Mouse (Mus musculus) hindbrain, embryonic 11.5 days (tissue): ENCODE measurements around the gene Llgl1. TPM values are rescaled to one million over a fixed set of nuclear protein-coding genes. Genes with fewer than 3 reads are reported as not detected.

Source experiments
- ATAC-seq: fragments of 200-750 bp; cut with Nextera tagmentation; 2 replicates; pipeline ENCODE4 v1.8.0; 2017; ENCODE audit warnings: mild to moderate bottlenecking, moderate TSS enrichment, moderate library complexity; ENCODE audit not compliant: low FRiP score
- DNase-seq: peaks from one replicate; pipeline ENCODE4 v3.0.0-alpha.2; 2015; ENCODE audit warnings: low spot score
- H3K27ac ChIP-seq: fragments of 300-500 bp; sonication (generic); 2 replicates; pipeline ENCODE4 v1.5.1; 2014; ENCODE audit warnings: mild to moderate bottlenecking, low read depth, low read length
- H3K27me3 ChIP-seq: fragments of 300-500 bp; sonication (generic); 2 replicates; pipeline ENCODE4 v1.6.1; 2014; ENCODE audit warnings: mild to moderate bottlenecking, low read length, moderate library complexity, mixed read lengths; ENCODE audit not compliant: control insufficient read depth, insufficient read depth
- H3K36me3 ChIP-seq: fragments of 300-500 bp; sonication (generic); 2 replicates; pipeline ENCODE4 v1.6.1; 2014; ENCODE audit warnings: mild to moderate bottlenecking, low read length, moderate library complexity, mixed read lengths; ENCODE audit not compliant: control insufficient read depth, insufficient read depth
- H3K4me1 ChIP-seq: fragments of 300-500 bp; sonication (generic); replicated peaks from 2 replicates; pipeline ENCODE4 v1.6.1; 2014; ENCODE audit warnings: low read length, mixed read lengths; ENCODE audit not compliant: control insufficient read depth, insufficient read depth
- H3K4me2 ChIP-seq: fragments of 300-500 bp; sonication (generic); replicated peaks from 2 replicates; pipeline ENCODE4 v1.6.1; 2014; ENCODE audit warnings: mild to moderate bottlenecking, low read depth, low read length
- H3K4me3 ChIP-seq: fragments of 300-500 bp; sonication (generic); 2 replicates; pipeline ENCODE4 v1.5.1; 2014; ENCODE audit warnings: low read depth, low read length
- H3K9ac ChIP-seq: fragments of 300-500 bp; sonication (generic); 2 replicates; pipeline ENCODE4 v1.6.1; 2014; ENCODE audit warnings: low read depth, low read length
- H3K9me3 ChIP-seq: fragments of 300-500 bp; sonication (generic); 2 replicates; pipeline ENCODE4 v1.6.1; 2016; ENCODE audit warnings: low read length; ENCODE audit not compliant: control insufficient read depth
- WGBS: fragments of 180-500 bp; shearing (Covaris S2); extraction: QIAGEN DNeasy Blood & Tissue Kit; methylation state at CpG from one replicate; pipeline ENCODE4 v1.1.7; 2014; 5-methylcytosine and 5-hydroxymethylcytosine counted together
- polyA plus RNA-seq: library from polyadenylated mRNA; unstranded; fragments of >200 nt; fragmentation: Nextera tagmentation; extraction: Ambion mirVana; gene quantifications from 2 replicates; pipeline ENCODE4 v1.2.1, GENCODE M21; 2014

Llgl1 gene
- polyA plus RNA-seq, 1 experiment from 2014 or later: 70.4 TPM

DNA sequence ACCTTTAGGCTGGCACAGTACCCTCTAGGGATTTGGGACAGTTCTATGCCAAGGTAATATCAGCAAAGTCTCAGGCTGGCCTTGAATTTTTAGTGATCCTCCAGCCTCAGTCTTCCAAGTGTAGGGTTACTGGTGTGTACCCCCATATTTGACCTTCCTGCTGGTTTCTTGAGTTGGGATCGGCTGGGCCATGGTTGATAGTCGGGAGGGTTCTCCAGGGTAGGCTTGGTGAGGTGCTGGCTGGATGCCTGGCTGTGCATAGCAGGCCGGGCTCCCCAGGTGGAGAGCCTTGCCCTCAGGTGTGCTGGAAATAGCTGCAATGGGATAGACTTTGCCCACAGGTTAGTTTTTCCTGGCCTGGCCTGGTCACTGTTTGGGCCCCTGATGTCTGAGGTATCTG is 5.7 kb downstream of the Llgl1 start:
- H3K27ac ChIP-seq: no peak overlapping the region
- ATAC-seq: no peak

GRCm38 (mm10) chr11:60706076-60706475 is 6.6 kb downstream of the Llgl1 start:
- peaks cover 7% of the 10 kb centered on the region for H3K4me1 ChIP-seq
- DNase-seq: no peak
- no peak overlapping the region for H3K9ac ChIP-seq
- no peak overlapping the region for H3K27ac ChIP-seq
- H3K4me3 ChIP-seq: no peak overlapping the region
- H3K4me2 ChIP-seq: no peak overlapping the region
- ATAC-seq: no peak
- H3K27me3 ChIP-seq: no peaks in the 10 kb centered on the region
- H3K36me3 ChIP-seq: peaks cover 30% of the 10 kb centered on the region
- WGBS: 92% methylated on average over 7 of the region's 7 CpGs
- H3K9me3 ChIP-seq: no peaks in the 10 kb centered on the region

More for the DNA sequence above, 5.7 kb downstream of the Llgl1 start:
- no peaks in the 10 kb centered on the region for H3K27me3 ChIP-seq
- H3K36me3 ChIP-seq: peaks cover 27% of the 10 kb centered on the region
- H3K4me3 ChIP-seq: no peak overlapping the region
- no peak overlapping the region for H3K4me2 ChIP-seq
- WGBS: 98% methylated on average over 3 of the region's 3 CpGs
- no peaks in the 10 kb centered on the region for H3K9me3 ChIP-seq
- peaks cover 10% of the 10 kb centered on the region for H3K4me1 ChIP-seq
- DNase-seq: no peak
- H3K9ac ChIP-seq: no peak overlapping the region

- Histone ChIP-seq H3K9ac (no peak overlapping the region), H3K4me3 (no peak overlapping the region), H3K36me3 (peaks cover 38% of the 10 kb centered on the region), H3K27ac (no peak overlapping the region), H3K4me2 (no peak overlapping the region), H3K9me3 (no peaks in the 10 kb centered on the region), H3K27me3 (no peaks in the 10 kb centered on the region), H3K4me1 (peaks cover under 1% of the 10 kb centered on the region; the same call in 1 of the 2 replicates)
- DNase-seq (no peak), ATAC-seq (no peak)
- whole genome bisulfite sequencing: 90% methylated on average over 14 of the region's 14 CpGs
Observed at GRCm38 (mm10) chr11:60706696-60707480, 7.4 kb downstream of the Llgl1 start.

GRCm38 (mm10) chr11:60707672-60708071 is 8.1 kb downstream of the Llgl1 start:
- no peak overlapping the region for H3K4me2 ChIP-seq
- no peaks in the 10 kb centered on the region for H3K9me3 ChIP-seq
- H3K27ac ChIP-seq: no peak overlapping the region
- DNase-seq (no peak), ATAC-seq (no peak)
- no peak overlapping the region for H3K4me3 ChIP-seq
- peaks cover 41% of the 10 kb centered on the region for H3K36me3 ChIP-seq
- no peaks in the 10 kb centered on the region for H3K27me3 ChIP-seq
- 84% methylated on average over 3 of the region's 3 CpGs for WGBS
- H3K4me1 ChIP-seq: no peaks in the 10 kb centered on the region; the same call in 1 of the 2 replicates
- H3K9ac ChIP-seq: no peak overlapping the region

DNA sequence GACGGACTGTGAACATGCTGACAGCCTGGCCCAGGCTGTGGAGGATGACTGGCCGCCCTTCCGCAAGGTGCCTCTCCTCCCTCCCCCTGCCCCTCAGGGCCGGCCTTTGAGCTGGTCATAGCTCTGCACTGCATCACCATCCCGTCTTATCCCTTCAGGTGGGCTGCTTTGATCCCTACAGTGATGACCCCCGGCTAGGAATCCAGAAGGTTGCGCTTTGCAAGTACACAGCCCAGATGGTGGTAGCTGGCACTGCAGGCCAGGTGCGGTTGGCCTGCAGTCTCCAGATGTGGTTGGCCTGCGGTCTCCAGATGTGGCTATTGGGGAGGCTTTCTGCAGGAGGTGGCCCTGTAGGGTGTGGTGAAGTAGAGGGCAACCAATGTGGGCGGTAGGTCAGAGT is 9.1 kb downstream of the Llgl1 start:
- 92% methylated on average over 10 of the region's 10 CpGs for WGBS
- H3K4me2 ChIP-seq: no peak overlapping the region
- H3K4me3 ChIP-seq: no peak overlapping the region
- no peak for ATAC-seq
- no peaks in the 10 kb centered on the region for H3K27me3 ChIP-seq
- no peaks in the 10 kb centered on the region for H3K9me3 ChIP-seq
- H3K4me1 ChIP-seq: no peaks in the 10 kb centered on the region
- no peak for DNase-seq
- H3K9ac ChIP-seq: no peak overlapping the region
- peaks cover 49% of the 10 kb centered on the region for H3K36me3 ChIP-seq
- H3K27ac ChIP-seq: no peak overlapping the region

GRCm38 (mm10) chr11:60709481-60710465 is 10.2 kb downstream of the Llgl1 start:
- 93% methylated on average over 45 of the region's 45 CpGs for WGBS
- Histone ChIP-seq H3K27ac (no peak overlapping the region), H3K9me3 (no peaks in the 10 kb centered on the region), H3K4me1 (no peaks in the 10 kb centered on the region), H3K9ac (no peak overlapping the region), H3K4me3 (no peak overlapping the region), H3K4me2 (no peak overlapping the region), H3K27me3 (no peaks in the 10 kb centered on the region), H3K36me3 (peaks cover 55% of the 10 kb centered on the region)
- no peak for ATAC-seq
- no peak for DNase-seq

GRCm38 (mm10) chr11:60711218-60711617 is 11.7 kb downstream of the Llgl1 start:
- no peak overlapping the region for H3K27ac ChIP-seq
- no peaks in the 10 kb centered on the region for H3K9me3 ChIP-seq
- H3K4me1 ChIP-seq: no peaks in the 10 kb centered on the region
- WGBS: 94% methylated on average over 17 of the region's 17 CpGs
- H3K9ac ChIP-seq: no peak overlapping the region
- H3K27me3 ChIP-seq: no peaks in the 10 kb centered on the region
- H3K36me3 ChIP-seq: peaks cover 51% of the 10 kb centered on the region
- H3K4me3 ChIP-seq: no peak overlapping the region
- H3K4me2 ChIP-seq: no peak overlapping the region
- DNase-seq (no peak), ATAC-seq (no peak)

DNA sequence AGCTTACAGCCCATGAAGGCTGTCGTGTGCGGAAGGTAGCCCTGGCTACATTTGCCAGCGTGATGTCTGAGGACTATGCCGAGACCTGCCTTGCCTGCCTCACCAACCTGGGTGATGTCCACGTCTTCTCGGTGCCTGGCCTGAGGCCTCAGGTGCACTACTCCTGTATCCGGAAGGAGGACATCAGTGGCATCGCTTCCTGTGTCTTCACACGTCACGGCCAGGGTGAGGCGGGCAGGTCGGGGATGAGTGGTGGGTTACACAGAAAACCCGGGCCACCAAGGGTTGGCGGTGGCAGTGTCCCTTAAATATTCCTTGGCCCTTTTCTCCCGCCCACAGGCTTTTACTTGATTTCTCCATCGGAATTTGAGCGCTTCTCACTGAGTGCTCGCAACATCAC is 12.5 kb downstream of the Llgl1 start:
- H3K4me2 ChIP-seq: no peak overlapping the region
- no peaks in the 10 kb centered on the region for H3K27me3 ChIP-seq
- no peak overlapping the region for H3K9ac ChIP-seq
- H3K4me1 ChIP-seq: no peaks in the 10 kb centered on the region
- DNase-seq: no peak
- no peak for ATAC-seq
- 92% methylated on average over 18 of the region's 18 CpGs for WGBS
- H3K4me3 ChIP-seq: no peak overlapping the region
- no peaks in the 10 kb centered on the region for H3K9me3 ChIP-seq
- H3K27ac ChIP-seq: no peak overlapping the region
- H3K36me3 ChIP-seq: peaks cover 43% of the 10 kb centered on the region
